Mouse (Mus musculus) stomach, postnatal 0 days (tissue): Measurements from ENCODE around the gene Fcnb.

Source experiments
- CTCF ChIP-seq: IDR thresholded peaks from 2 replicates; pipeline ENCODE4 v1.5.1; 2016; ENCODE audit warnings: antibody characterized with exemption, low read depth, mild to moderate bottlenecking, moderate library complexity
- EP300 ChIP-seq: optimal IDR thresholded peaks from 2 replicates; pipeline ENCODE3; 2016; ENCODE audit warnings: antibody characterized with exemption

GRCm38 (mm10) chr2:28075616-28076187, 9.0 kb downstream of the Fcnb start:
- TF ChIP-seq CTCF: no peak
- no peak for TF ChIP-seq EP300
